Mouse (Mus musculus): ENCODE data around the gene Amot.

Gene Amot

GRCm38 (mm10) chrX:145479942-145480341, 25.0 kb downstream of the Amot start:
- no peak for DNase-seq (ENCODE audit: low spot score)

- DNase-seq (ENCODE audit: low spot score) = no peak
Observed at GRCm38 (mm10) chrX:145477725-145478194, 27.2 kb downstream of the Amot start.

GRCm38 (mm10) chrX:145477003-145477724, 27.8 kb downstream of the Amot start:
- no peak for DNase-seq (ENCODE audit: low spot score)

- DNase-seq (ENCODE audit: low spot score) = no peak
Observed at GRCm38 (mm10) chrX:145468264-145468663, 36.7 kb downstream of the Amot start.

GRCm38 (mm10) chrX:145463524-145463923, 41.5 kb downstream of the Amot start:
- no peak for DNase-seq (ENCODE audit: low spot score)

GRCm38 (mm10) chrX:145461339-145461738, 43.6 kb downstream of the Amot start:
- DNase-seq (ENCODE audit: low spot score) = no peak

GRCm38 (mm10) chrX:145456251-145456650, 48.7 kb downstream of the Amot start:
- DNase-seq (ENCODE audit: low spot score) = no peak

GRCm38 (mm10) chrX:145455629-145456028, 49.4 kb downstream of the Amot start:
- DNase-seq (ENCODE audit: low spot score) = no peak

- DNase-seq (ENCODE audit: low spot score) = no peak
Observed at GRCm38 (mm10) chrX:145454828-145455227, 50.2 kb downstream of the Amot start.

GRCm38 (mm10) chrX:145441526-145441925, 63.5 kb downstream of the Amot start:
- no peak for DNase-seq (ENCODE audit: low spot score)

GRCm38 (mm10) chrX:145433652-145434051, 71.3 kb downstream of the Amot start:
- DNase-seq (ENCODE audit: low spot score) = no peak

GRCm38 (mm10) chrX:145430836-145431570, 74.0 kb downstream of the Amot start:
- no peak for DNase-seq (ENCODE audit: low spot score)

GRCm38 (mm10) chrX:145428811-145429210, 76.2 kb downstream of the Amot start:
- no peak for DNase-seq (ENCODE audit: low spot score)

GRCm38 (mm10) chrX:145424026-145424425, 81.0 kb downstream of the Amot start:
- no peak for DNase-seq (ENCODE audit: low spot score)

GRCm38 (mm10) chrX:145414319-145414718, 90.7 kb downstream of the Amot start:
- DNase-seq (ENCODE audit: low spot score) = no peak

- DNase-seq (ENCODE audit: low spot score) = no peak
Observed at GRCm38 (mm10) chrX:145411425-145411824, 93.6 kb downstream of the Amot start.

GRCm38 (mm10) chrX:145406052-145406451, 98.9 kb downstream of the Amot start:
- no peak for DNase-seq (ENCODE audit: low spot score)

GRCm38 (mm10) chrX:145401926-145402325, 103.1 kb downstream of the Amot start:
- no peak for DNase-seq (ENCODE audit: low spot score)

- peak; percentile 7 for DNase-seq (ENCODE audit: low spot score)
Observed at GRCm38 (mm10) chrX:145399236-145399635, 105.7 kb downstream of the Amot start.

Data from ovary, postnatal 14 days (tissue).